8 mouse cellular contexts compared by ENCODE assay signal in genomic region chr4:109475577-109476553, GRCm38 (mm10). TPM values are rescaled to one million over a fixed set of nuclear protein-coding genes. Genes with fewer than 3 reads are reported as not detected.
DNase-seq lines count a peak whose midpoint lies in the region; ATAC-seq and TF ChIP-seq lines count a peak whose summit lies in the region.

No protein-coding gene starts in this region.

- no peak for TF ChIP-seq CTCF in ES-Bruce4 (IDR thresholded peaks at IDR 0.05; ENCODE audit: low read depth, low read length)
- TF ChIP-seq CTCF in lung, embryonic 14.5 days (IDR thresholded peaks at IDR 0.05; ENCODE audit: low read depth), result no peak
- TF ChIP-seq CTCF in olfactory bulb, adult 2 months (IDR thresholded peaks at IDR 0.05; ENCODE audit: insufficient read depth, low read depth, low read length), result 0 out of 2 replicates have a peak, but pooled peaks have one; percentile 8

- H3K27ac ChIP-seq in ES-Bruce4 (ENCODE audit: insufficient read depth, low read length), result no peak overlapping the region
- peak overlapping the region; percentile 95 for H3K27ac ChIP-seq in forebrain, embryonic 12.5 days
- peak overlapping the region; percentile 95 for H3K27ac ChIP-seq in lung, embryonic 14.5 days (ENCODE audit: low read depth)
- peak overlapping the region; percentile 91 for H3K27ac ChIP-seq in olfactory bulb, adult 2 months (ENCODE audit: insufficient read depth, low read depth, low read length)

- ATAC-seq in forebrain, embryonic 12.5 days (ENCODE audit: low FRiP score), result peak; percentile 82
- peak; percentile 64 for ATAC-seq in lung, embryonic 14.5 days (ENCODE audit: insufficient read depth)

- H3K9ac ChIP-seq in ES-Bruce4 (ENCODE audit: low read depth, poor library complexity, severe bottlenecking), result peak overlapping the region; percentile 98
- H3K9ac ChIP-seq in forebrain, embryonic 12.5 days, result peak overlapping the region; percentile 95
- peak overlapping the region; percentile 99 for H3K9ac ChIP-seq in lung, embryonic 14.5 days

- under 1% methylated on average over 63 of the region's 68 CpGs for WGBS in forebrain, embryonic 12.5 days
- WGBS in lung, embryonic 14.5 days, result under 1% methylated on average over 58 of the region's 68 CpGs
- under 1% methylated on average over 67 of the region's 68 CpGs for WGBS in olfactory bulb, adult 2 months

- H3K4me2 ChIP-seq in forebrain, embryonic 12.5 days, result peak overlapping the region; percentile 76
- H3K4me2 ChIP-seq in lung, embryonic 14.5 days, result peak overlapping the region; percentile 56

- H3K4me3 ChIP-seq in ES-Bruce4 (ENCODE audit: low read depth, low read length), result peak overlapping the region; percentile 99
- H3K4me3 ChIP-seq in forebrain, embryonic 12.5 days (replicated peaks), result peak overlapping the region; percentile 93
- peak overlapping the region; percentile 92 for H3K4me3 ChIP-seq in lung, embryonic 14.5 days (ENCODE audit: low read depth, low read length)
- peak overlapping the region; percentile 99 for H3K4me3 ChIP-seq in olfactory bulb, adult 2 months (ENCODE audit: insufficient read depth, low read depth, low read length)

- peaks cover 3% of the 10 kb centered on the region for H3K36me3 ChIP-seq in ES-Bruce4 (ENCODE audit: control insufficient read depth, insufficient read depth, low read length, poor library complexity, severe bottlenecking)
- H3K36me3 ChIP-seq in forebrain, embryonic 12.5 days (replicated peaks), result peaks cover 11% of the 10 kb centered on the region; the same call in 1 of the 2 replicates
- no peaks in the 10 kb centered on the region for H3K36me3 ChIP-seq in lung, embryonic 14.5 days (ENCODE audit: insufficient read depth)

- intact Hi-C loops in heart, postnatal 10 days (cut with DNase I), result loop anchor here (1.0 to 5.0 kb wide), 3 partner anchors 15 to 191 kb away; partner anchors contain the start of gene Cdkn2c

- H3K9me3 ChIP-seq in ES-Bruce4 (replicated peaks; ENCODE audit: control insufficient read depth, insufficient read depth, low read length, poor library complexity, severe bottlenecking), result no peaks in the 10 kb centered on the region
- no peaks in the 10 kb centered on the region for H3K9me3 ChIP-seq in forebrain, embryonic 12.5 days
- no peaks in the 10 kb centered on the region for H3K9me3 ChIP-seq in lung, embryonic 14.5 days (ENCODE audit: low read depth, low read length)

- peaks cover 1% of the 10 kb centered on the region for H3K4me1 ChIP-seq in ES-Bruce4 (ENCODE audit: control insufficient read depth, insufficient read depth, low read length)
- peaks cover 10% of the 10 kb centered on the region for H3K4me1 ChIP-seq in forebrain, embryonic 12.5 days
- H3K4me1 ChIP-seq in lung, embryonic 14.5 days (ENCODE audit: insufficient read depth), result peaks cover 5% of the 10 kb centered on the region; the same call in 1 of the 2 replicates
- no peaks in the 10 kb centered on the region for H3K4me1 ChIP-seq in olfactory bulb, adult 2 months (ENCODE audit: control insufficient read depth, insufficient read depth, low read length)

- TF ChIP-seq EP300 in ES-Bruce4 (IDR thresholded peaks at IDR 0.05; ENCODE audit: insufficient read depth, low read depth, low read length), result no peak

- H3K27me3 ChIP-seq in ES-Bruce4 (ENCODE audit: control insufficient read depth, insufficient read depth, low read length, poor library complexity, severe bottlenecking), result no peaks in the 10 kb centered on the region
- no peaks in the 10 kb centered on the region for H3K27me3 ChIP-seq in forebrain, embryonic 12.5 days
- no peaks in the 10 kb centered on the region for H3K27me3 ChIP-seq in lung, embryonic 14.5 days (ENCODE audit: insufficient read depth, low read length)

- DNase-seq in c-Kit-positive CD71-positive TER-119-positive erythroid progenitor cells, embryonic 14.5 days (ENCODE audit: low spot score), result peak; percentile 43
- DNase-seq in heart, postnatal 10 days, result peak; percentile 69 to 76
- peak; percentile 62 to 73 for DNase-seq in kidney, postnatal 4 days
- DNase-seq in lung, embryonic 14.5 days, result peak; percentile 57
- peak; percentile 42 for DNase-seq in thymus, postnatal 25 days

- TF ChIP-seq POLR2A in ES-Bruce4 (IDR thresholded peaks at IDR 0.05; ENCODE audit: insufficient read depth, low read length), result no peak
- no peak for TF ChIP-seq POLR2A in olfactory bulb, adult 2 months (IDR thresholded peaks at IDR 0.05; ENCODE audit: insufficient read depth, low read depth, low read length)

RNA-seq across cellular contexts. Expression of gene Rnf11, which starts 8.7 kb away (rescaled TPM):
- 31.6 and 33.1 TPM in 2 replicates for polyA plus RNA-seq in ES-Bruce4 (2011; ENCODE audit: insufficient read depth, insufficient read length, low read depth, missing spikeins)
- polyA plus RNA-seq in forebrain, embryonic 12.5 days (2016; fragmentation: Nextera tagmentation; extraction: Ambion mirVana), result 49.1 and 53.8 TPM in 2 replicates
- total RNA-seq in heart, postnatal 10 days (2021), result 100 to 1,000 TPM; 107 to 112 TPM
- polyA plus RNA-seq in lung, embryonic 14.5 days (2014; fragmentation: Nextera tagmentation; extraction: Ambion mirVana), result 54.6 and 54.7 TPM in 2 replicates
- polyA plus RNA-seq in olfactory bulb, adult 2 months (2012; ENCODE audit: insufficient read depth, insufficient read length, low replicate concordance, missing spikeins), result not detected in 2 replicates

RNA-seq across cellular contexts. Expression of gene 4930522H14Rik, which starts 55.2 kb away (rescaled TPM):
- not detected in 2 replicates for polyA plus RNA-seq in ES-Bruce4 (2011; ENCODE audit: insufficient read depth, insufficient read length, low read depth, missing spikeins)
- polyA plus RNA-seq in forebrain, embryonic 12.5 days (2016; fragmentation: Nextera tagmentation; extraction: Ambion mirVana), result not detected in 2 replicates
- total RNA-seq in heart, postnatal 10 days (2021), result not detected
- not detected in 2 replicates for polyA plus RNA-seq in lung, embryonic 14.5 days (2014; fragmentation: Nextera tagmentation; extraction: Ambion mirVana)
- polyA plus RNA-seq in olfactory bulb, adult 2 months (2012; ENCODE audit: insufficient read depth, insufficient read length, low replicate concordance, missing spikeins), result not detected in 2 replicates
